Mouse (Mus musculus): ENCODE measurements around the gene Olfr312. TPM values are rescaled to one million over a fixed set of nuclear protein-coding genes. Genes with fewer than 3 reads are reported as not detected.
"Not testable (repeated sequence)": the region's sequence is repeated elsewhere in the genome, so short reads cannot be mapped to it uniquely, and the experiment has no call there.

The Olfr312 gene
- polyA plus RNA-seq, 1 experiment = not detected

GRCm38 (mm10) chr11:58815676-58816075 is 13.4 kb upstream of the Olfr312 start:
- Histone ChIP-seq H3K27ac (ENCODE audit: insufficient read depth, low read length) (no peak overlapping the region), H3K4me1 (ENCODE audit: control insufficient read depth, insufficient read depth, low read length) (no peaks in the 10 kb centered on the region), H3K4me3 (replicated peaks; ENCODE audit: insufficient read depth, low read depth, low read length) (no peak overlapping the region), H3K27me3 (ENCODE audit: control insufficient read depth, insufficient read depth, low read length) (no peaks in the 10 kb centered on the region)
- TF ChIP-seq POLR2A (IDR thresholded peaks at IDR 0.05; ENCODE audit: borderline replicate concordance, insufficient read depth, low read length) (no peak), CTCF (IDR thresholded peaks at IDR 0.05; ENCODE audit: borderline replicate concordance, insufficient read depth, low read depth, low read length) (no peak)
- WGBS = 69% methylated on average over 1 of the region's 1 CpGs
- no peak for DNase-seq

GRCm38 (mm10) chr11:58829764-58830163 is 727 bp downstream of the Olfr312 start:
- no peaks in the 10 kb centered on the region for H3K4me1 ChIP-seq (ENCODE audit: control insufficient read depth, insufficient read depth, low read length)
- no peak overlapping the region for H3K27ac ChIP-seq (ENCODE audit: insufficient read depth, low read length)
- 89% methylated on average over 3 of the region's 3 CpGs for WGBS
- no peak for DNase-seq
- TF ChIP-seq CTCF (IDR thresholded peaks at IDR 0.05; ENCODE audit: borderline replicate concordance, insufficient read depth, low read depth, low read length) (no peak), POLR2A (IDR thresholded peaks at IDR 0.05; ENCODE audit: borderline replicate concordance, insufficient read depth, low read length) (no peak)
- H3K4me3 ChIP-seq (replicated peaks; ENCODE audit: insufficient read depth, low read depth, low read length) = no peak overlapping the region
- no peaks in the 10 kb centered on the region for H3K27me3 ChIP-seq (ENCODE audit: control insufficient read depth, insufficient read depth, low read length)

GRCm38 (mm10) chr11:58832541-58832940 is 3.5 kb downstream of the Olfr312 start:
- not testable (repeated sequence) for H3K27ac ChIP-seq (ENCODE audit: insufficient read depth, low read length); H3K27me3 ChIP-seq (ENCODE audit: control insufficient read depth, insufficient read depth, low read length); DNase-seq; H3K4me1 ChIP-seq (ENCODE audit: control insufficient read depth, insufficient read depth, low read length); H3K4me3 ChIP-seq (replicated peaks; ENCODE audit: insufficient read depth, low read depth, low read length)
- WGBS = 83% methylated on average over 3 of the region's 3 CpGs

- not testable (repeated sequence) for H3K4me1 ChIP-seq (ENCODE audit: control insufficient read depth, insufficient read depth, low read length); H3K27ac ChIP-seq (ENCODE audit: insufficient read depth, low read length); H3K27me3 ChIP-seq (ENCODE audit: control insufficient read depth, insufficient read depth, low read length); DNase-seq; H3K4me3 ChIP-seq (replicated peaks; ENCODE audit: insufficient read depth, low read depth, low read length)
These were observed 9.9 kb downstream of the Olfr312 start, which contains the start of gene Olfr311 for GRCm38 (mm10) chr11:58838951-58839350. Gene Olfr311 (plus strand): TSS chr11:58839251.

- peak; percentile 87 to 98 for DNase-seq
- under 1% methylated on average over 24 of the region's 24 CpGs for WGBS
These were observed 18.0 kb downstream of the Olfr312 start, which contains the start of gene Gm12258 for GRCm38 (mm10) chr11:58846919-58847461. Gene Gm12258 (plus strand): TSS chr11:58847158.

GRCm38 (mm10) chr11:58847636-58848035 is 18.6 kb downstream of the Olfr312 start:
- TF ChIP-seq POLR2A (IDR thresholded peaks at IDR 0.05; ENCODE audit: borderline replicate concordance, insufficient read depth, low read length) (no peak), CTCF (IDR thresholded peaks at IDR 0.05; ENCODE audit: borderline replicate concordance, insufficient read depth, low read depth, low read length) (no peak)
- Histone ChIP-seq H3K4me1 (ENCODE audit: control insufficient read depth, insufficient read depth, low read length) (peaks cover 2% of the 10 kb centered on the region; the same call in 1 of the 2 replicates), H3K27me3 (ENCODE audit: control insufficient read depth, insufficient read depth, low read length) (no peaks in the 10 kb centered on the region), H3K27ac (ENCODE audit: insufficient read depth, low read length) (no peak overlapping the region), H3K4me3 (replicated peaks; ENCODE audit: insufficient read depth, low read depth, low read length) (peak overlapping the region; percentile 94)
- WGBS = 38% methylated on average over 9 of the region's 9 CpGs
- peak in 1 of 2 experiments; percentile 15 for DNase-seq

More at GRCm38 (mm10) chr11:58846919-58847461, 18.0 kb downstream of the Olfr312 start, which contains the start of gene Gm12258:
- Histone ChIP-seq H3K27ac (ENCODE audit: insufficient read depth, low read length) (peak within 1 kb of the TSS; percentile 17; the same call in 1 of the 2 replicates), H3K27me3 (ENCODE audit: control insufficient read depth, insufficient read depth, low read length) (no peaks in the 10 kb centered on the region), H3K4me1 (ENCODE audit: control insufficient read depth, insufficient read depth, low read length) (peaks cover 2% of the 10 kb centered on the region; the same call in 1 of the 2 replicates), H3K4me3 (replicated peaks; ENCODE audit: insufficient read depth, low read depth, low read length) (peak within 1 kb of the TSS; percentile 94)
- TF ChIP-seq POLR2A (IDR thresholded peaks at IDR 0.05; ENCODE audit: borderline replicate concordance, insufficient read depth, low read length) = peak; percentile 75
- TF ChIP-seq CTCF (IDR thresholded peaks at IDR 0.05; ENCODE audit: borderline replicate concordance, insufficient read depth, low read depth, low read length) = no peak

- H3K4me1 ChIP-seq (ENCODE audit: control insufficient read depth, insufficient read depth, low read length) = peaks cover 2% of the 10 kb centered on the region; the same call in 1 of the 2 replicates
- no peak overlapping the region for H3K4me3 ChIP-seq (replicated peaks; ENCODE audit: insufficient read depth, low read depth, low read length)
- no peak for TF ChIP-seq POLR2A (IDR thresholded peaks at IDR 0.05; ENCODE audit: borderline replicate concordance, insufficient read depth, low read length)
- no peak for TF ChIP-seq CTCF (IDR thresholded peaks at IDR 0.05; ENCODE audit: borderline replicate concordance, insufficient read depth, low read depth, low read length)
- no peak for DNase-seq
- no peak overlapping the region for H3K27ac ChIP-seq (ENCODE audit: insufficient read depth, low read length)
- H3K27me3 ChIP-seq (ENCODE audit: control insufficient read depth, insufficient read depth, low read length) = no peaks in the 10 kb centered on the region
- 52% methylated on average over 2 of the region's 2 CpGs for WGBS
These were observed 20.7 kb downstream of the Olfr312 start for GRCm38 (mm10) chr11:58849731-58850130.

GRCm38 (mm10) chr11:58860744-58861143 is 31.7 kb downstream of the Olfr312 start:
- 96% methylated on average over 8 of the region's 8 CpGs for WGBS
- DNase-seq = no peak
- H3K27ac ChIP-seq (ENCODE audit: insufficient read depth, low read length) = no peak overlapping the region
- no peaks in the 10 kb centered on the region for H3K4me1 ChIP-seq (ENCODE audit: control insufficient read depth, insufficient read depth, low read length)
- no peaks in the 10 kb centered on the region for H3K27me3 ChIP-seq (ENCODE audit: control insufficient read depth, insufficient read depth, low read length)
- no peak overlapping the region for H3K4me3 ChIP-seq (replicated peaks; ENCODE audit: insufficient read depth, low read depth, low read length)
- TF ChIP-seq POLR2A (IDR thresholded peaks at IDR 0.05; ENCODE audit: borderline replicate concordance, insufficient read depth, low read length) (no peak), CTCF (IDR thresholded peaks at IDR 0.05; ENCODE audit: borderline replicate concordance, insufficient read depth, low read depth, low read length) (no peak)

Data from cerebellum, adult 2 months (tissue).